Mouse (Mus musculus) layer of hippocampus, postnatal 14 days (tissue): ENCODE data around the gene Gpr83. TPM values are rescaled to one million over a fixed set of nuclear protein-coding genes. Genes with fewer than 3 reads are reported as not detected.

ENCODE experiments used
- DNase-seq, 2 experiments: peaks; one replicate each; pipeline ENCODE4 v3.0.0; 2021 to 2022; ENCODE audit warnings: low spot score in 2 of 2, mixed read lengths in 1 of 2
- total RNA-seq, 2 experiments: library from RNA; stranded (reverse); gene quantifications; 2 replicates each; pipeline ENCODE4 v1.2.3; 2021

The Gpr83 gene
- total RNA-seq, 2 experiments from 2014 or later: 12.1 to 13.3 TPM

- DNase-seq: no peak
Observed at GRCm38 (mm10) chr9:14903581-14904378, 43.8 kb downstream of the Gpr83 start, which contains the start of gene Izumo1r. TSS of gene Izumo1r (minus strand) at chr9:14903949.

GRCm38 (mm10) chr9:14904741-14905475 is 44.9 kb downstream of the Gpr83 start:
- no peak for DNase-seq

GRCm38 (mm10) chr9:14905956-14906355 is 45.9 kb downstream of the Gpr83 start:
- no peak for DNase-seq

- no peak for DNase-seq
Observed at GRCm38 (mm10) chr9:14907816-14908415, 47.9 kb downstream of the Gpr83 start.

GRCm38 (mm10) chr9:14909981-14910380 is 50.0 kb downstream of the Gpr83 start:
- no peak for DNase-seq

GRCm38 (mm10) chr9:14912037-14912436 is 52.0 kb downstream of the Gpr83 start:
- DNase-seq: no peak

- no peak for DNase-seq
Observed at GRCm38 (mm10) chr9:14917661-14918060, 57.7 kb downstream of the Gpr83 start.

GRCm38 (mm10) chr9:14918825-14919668 is 59.0 kb downstream of the Gpr83 start:
- DNase-seq: no peak

Other genes with a start within 250 kb of the Gpr83 start
- gene Amotl1, start 215.2 kb upstream of the Gpr83 start, total RNA-seq: 10 to 100 TPM; 19.1 to 25.1 TPM
- under 1 TPM in 1 of 2 experiments, not detected in 1; 0.14 TPM for gene Piwil4, start 119.5 kb upstream of the Gpr83 start, total RNA-seq
- under 1 TPM; 0.12 to 0.23 TPM for gene Fut4, start 107.8 kb upstream of the Gpr83 start, total RNA-seq
- gene 1700012B09Rik, start 89.2 kb upstream of the Gpr83 start, total RNA-seq: 1 to 10 TPM in 1 of 2 experiments, not detected in 1; 1.2 TPM
- 10 to 100 TPM in 1 of 2 experiments, 1 to 10 TPM in 1; 8.8 to 13.4 TPM for gene Mre11a, start 75.6 kb upstream of the Gpr83 start, total RNA-seq
- gene Ankrd49, start 75.4 kb upstream of the Gpr83 start, total RNA-seq: 10 to 100 TPM; 17.3 to 18.0 TPM
- gene Izumo1r, start 43.7 kb downstream of the Gpr83 start, total RNA-seq: not detected
- 10 to 100 TPM; 42.4 to 48.1 TPM for gene Panx1, start 185.3 kb downstream of the Gpr83 start, total RNA-seq